ENCODE assay signal across 24 mouse cellular contexts in the genomic region with DNA sequence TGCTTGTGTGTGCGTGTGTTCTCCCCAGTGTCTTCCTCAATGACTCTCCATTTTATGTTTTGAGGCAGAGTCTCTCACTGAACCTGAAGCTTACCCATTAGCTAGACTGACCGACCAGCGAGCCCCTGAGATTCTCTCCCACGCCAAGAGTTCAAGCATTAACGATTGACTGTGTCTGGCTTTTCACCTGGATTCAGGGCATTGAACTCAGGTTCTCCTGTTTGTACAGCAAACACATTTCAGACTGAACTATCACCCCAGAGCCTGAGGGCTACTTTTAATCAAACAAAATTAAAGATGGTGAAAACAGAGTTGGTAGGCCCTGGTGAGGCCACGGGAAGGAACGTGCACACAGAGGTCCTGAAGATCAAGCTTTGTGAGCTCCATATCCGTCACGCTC.
A peak's percentile ranks its signal among the peaks of the same experiment; 100 is the strongest.
DNase-seq lines count a peak whose midpoint lies in the region; ATAC-seq and TF ChIP-seq lines count a peak whose summit lies in the region.
"Had no signal": no experiment of that assay in that cellular context is flagged by ENCODE, and none has a peak within 500 bp of the region (broad histone marks: within the 10 kb centered on the region; RNA-seq: fewer than 3 reads in every experiment).

No protein-coding gene starts in this region.

- H3K36me3 ChIP-seq in kidney, adult 2 months (ENCODE audit: control insufficient read depth, insufficient read depth, low read length), result no peaks in the 10 kb centered on the region
- no peaks in the 10 kb centered on the region for H3K36me3 ChIP-seq in liver, adult 2 months (ENCODE audit: control insufficient read depth, insufficient read depth, low read length)
- no peaks in the 10 kb centered on the region for H3K36me3 ChIP-seq in liver, postnatal 0 days (replicated peaks; ENCODE audit: insufficient read depth, low read length)
- H3K36me3 ChIP-seq in liver, embryonic 12.5 days, result no peaks in the 10 kb centered on the region
- H3K36me3 ChIP-seq: embryonic facial prominence, embryonic 10.5 days; embryonic facial prominence, embryonic 12.5 days; forebrain, embryonic 15.5 days; G1E had no signal

- WGBS in kidney, adult 2 months, result 76% methylated on average over 9 of the region's 9 CpGs
- 29% methylated on average over 9 of the region's 9 CpGs for WGBS in liver, adult 2 months
- WGBS in liver, postnatal 0 days (ENCODE audit: insufficient replicate concordance), result 67% methylated on average over 9 of the region's 9 CpGs
- 73% methylated on average over 9 of the region's 9 CpGs for WGBS in liver, embryonic 12.5 days (ENCODE audit: insufficient replicate concordance)

- peak; percentile 60 for DNase-seq in kidney, adult 2 months
- no peak for DNase-seq in kidney, postnatal 14 days
- peak; percentile 99 for DNase-seq in liver, adult 2 months (ENCODE audit: extremely low read depth, low read depth, low spot score)
- no peak for DNase-seq in liver
- peak; percentile 38 for DNase-seq in liver, postnatal 0 days
- DNase-seq: adrenal gland, adult 8-10 months; adrenal gland, postnatal 14 days; adrenal gland, postnatal 36 days; B cell, adult 2 months; cerebellum, adult 11-12 months; cerebellum, adult 2 months; cerebellum, adult 9-10 months; cerebellum, postnatal 10 days; cerebellum, postnatal 25 days had no signal

- peaks cover 3% of the 10 kb centered on the region; the same call in 1 of the 2 replicates for H3K4me1 ChIP-seq in kidney, adult 2 months (ENCODE audit: control insufficient read depth, insufficient read depth, low read length)
- peaks cover 6% of the 10 kb centered on the region; the same call in 1 of the 2 replicates for H3K4me1 ChIP-seq in liver, adult 2 months (ENCODE audit: control insufficient read depth, insufficient read depth, low read length)
- no peaks in the 10 kb centered on the region for H3K4me1 ChIP-seq in liver, postnatal 0 days (ENCODE audit: insufficient read depth)
- no peaks in the 10 kb centered on the region for H3K4me1 ChIP-seq in liver, embryonic 12.5 days
- H3K4me1 ChIP-seq: embryonic facial prominence, embryonic 12.5 days; forebrain, embryonic 13.5 days; forebrain, embryonic 15.5 days had no signal

- H3K4me2 ChIP-seq in liver, postnatal 0 days (ENCODE audit: low read depth, low read length), result no peak overlapping the region
- no peak overlapping the region for H3K4me2 ChIP-seq in liver, embryonic 12.5 days
- H3K4me2 ChIP-seq: embryonic facial prominence, embryonic 12.5 days; forebrain, embryonic 13.5 days; forebrain, embryonic 15.5 days had no signal

- ATAC-seq in liver, postnatal 0 days, result peak; percentile 87
- ATAC-seq in liver, embryonic 12.5 days, result no peak
- ATAC-seq: activated CD4-positive, CD25-positive, alpha-beta regulatory T cell, adult 4 months; CD4-positive, CD25-positive, alpha-beta regulatory T cell, adult 4 months; forebrain, embryonic 13.5 days; forebrain, embryonic 15.5 days; Patski had no signal

- H3K9ac ChIP-seq in liver, adult 2 months (ENCODE audit: low read depth, low read length), result no peak overlapping the region
- no peak overlapping the region for H3K9ac ChIP-seq in liver, postnatal 0 days (replicated peaks)
- no peak overlapping the region for H3K9ac ChIP-seq in liver, embryonic 12.5 days
- H3K9ac ChIP-seq: embryonic facial prominence, embryonic 12.5 days; forebrain, embryonic 13.5 days; forebrain, embryonic 15.5 days had no signal

- no peak overlapping the region for H3K27ac ChIP-seq in kidney, adult 2 months (ENCODE audit: insufficient read depth, low read depth, low read length)
- H3K27ac ChIP-seq in liver, adult 2 months (replicated peaks; ENCODE audit: insufficient read depth, low read depth, low read length), result peak overlapping the region; percentile 80
- H3K27ac ChIP-seq in liver, postnatal 0 days (ENCODE audit: low read depth), result peak overlapping the region; percentile 60
- H3K27ac ChIP-seq in liver, embryonic 12.5 days, result no peak overlapping the region
- H3K27ac ChIP-seq: embryonic facial prominence, embryonic 10.5 days; embryonic facial prominence, embryonic 12.5 days; forebrain, embryonic 13.5 days; forebrain, embryonic 15.5 days had no signal

- TF ChIP-seq POLR2A in kidney, adult 2 months (IDR thresholded peaks at IDR 0.05; ENCODE audit: low read depth, low read length), result no peak
- TF ChIP-seq POLR2A in liver, adult 2 months (IDR thresholded peaks at IDR 0.05; ENCODE audit: extremely low read depth, insufficient read depth, low read length), result no peak

- no peaks in the 10 kb centered on the region for H3K27me3 ChIP-seq in kidney, adult 2 months (replicated peaks; ENCODE audit: control insufficient read depth, insufficient read depth, low read length)
- no peaks in the 10 kb centered on the region for H3K27me3 ChIP-seq in liver, adult 2 months (ENCODE audit: control insufficient read depth, insufficient read depth, low read length)
- H3K27me3 ChIP-seq in liver, postnatal 0 days (ENCODE audit: insufficient read depth, low read length), result no peaks in the 10 kb centered on the region
- H3K27me3 ChIP-seq in liver, embryonic 12.5 days (replicated peaks), result no peaks in the 10 kb centered on the region
- H3K27me3 ChIP-seq: CH12.LX; embryonic facial prominence, embryonic 12.5 days; forebrain, embryonic 13.5 days; forebrain, embryonic 15.5 days; Patski had no signal

- TF ChIP-seq EP300 in liver, postnatal 0 days (IDR thresholded peaks at IDR 0.05; ENCODE audit: low read depth), result 0 out of 2 replicates have a peak, but pooled peaks have one; percentile 18

- TF ChIP-seq CTCF in kidney, adult 2 months (conservative IDR thresholded peaks at IDR 0.05; ENCODE audit: insufficient read depth, insufficient read length, low read depth, low read length), result no peak
- no peak for TF ChIP-seq CTCF in liver, adult 2 months (IDR thresholded peaks at IDR 0.05; ENCODE audit: low read depth, low read length)
- no peak for TF ChIP-seq CTCF in liver, postnatal 0 days (IDR thresholded peaks at IDR 0.05; ENCODE audit: low read depth)

- H3K9me3 ChIP-seq in liver, postnatal 0 days (ENCODE audit: low read length), result 0 out of 2 replicates have a peak, but pooled peaks cover 8% of the 10 kb centered on the region
- H3K9me3 ChIP-seq in liver, embryonic 12.5 days (replicated peaks), result 0 out of 2 replicates have a peak, but pooled peaks cover 4% of the 10 kb centered on the region
- H3K9me3 ChIP-seq: embryonic facial prominence, embryonic 12.5 days; forebrain, embryonic 13.5 days; forebrain, embryonic 15.5 days had no signal

- H3K79me2 ChIP-seq in liver, adult 2 months (ENCODE audit: control insufficient read depth, insufficient read depth, low read length), result no peaks in the 10 kb centered on the region

- no peak overlapping the region for H3K4me3 ChIP-seq in kidney, adult 2 months (ENCODE audit: insufficient read depth, low read depth, low read length)
- H3K4me3 ChIP-seq in liver, adult 2 months (ENCODE audit: insufficient read depth, low read depth, low read length), result no peak overlapping the region
- H3K4me3 ChIP-seq in liver, postnatal 0 days (ENCODE audit: low read depth, low read length), result no peak overlapping the region
- no peak overlapping the region for H3K4me3 ChIP-seq in liver, embryonic 12.5 days
- H3K4me3 ChIP-seq: embryonic facial prominence, embryonic 10.5 days; embryonic facial prominence, embryonic 12.5 days; forebrain, embryonic 13.5 days; forebrain, embryonic 15.5 days had no signal

Comparison
In these comparisons a context has a peak if more than half of its experiments do, and no peak if none do; other contexts are left out.
1. DNase-seq: peak in kidney, adult 2 months (single experiment), liver, adult 2 months (single experiment) and liver, postnatal 0 days (single experiment); none in kidney, postnatal 14 days (single experiment) and liver (single experiment).
2. H3K27ac ChIP-seq: peak in liver, adult 2 months (single experiment) and liver, postnatal 0 days (single experiment); none in kidney, adult 2 months (single experiment) and liver, embryonic 12.5 days (single experiment).